Mouse (Mus musculus) kidney, postnatal 0 days (tissue): Measurements from ENCODE around the gene A130010J15Rik. TPM values are rescaled to one million over a fixed set of nuclear protein-coding genes. Genes with fewer than 3 reads are reported as not detected.
A peak's percentile ranks its signal among the peaks of the same experiment; 100 is the strongest.

Experiments used
- ATAC-seq: fragments of 200-750 bp; cut with Nextera tagmentation; replicated peaks from 2 replicates; pipeline ENCODE4 v1.8.0; 2017; ENCODE audit warnings: low read depth, moderate number of reproducible peaks, moderate TSS enrichment, moderate library complexity; ENCODE audit not compliant: low FRiP score
- DNase-seq: peaks from one replicate; pipeline ENCODE4 v3.0.0-alpha.2; 2016; ENCODE audit warnings: low spot score
- H3K27ac ChIP-seq: fragments of 300-500 bp; sonication (generic); 2 replicates; pipeline ENCODE4 v1.5.1; 2014; ENCODE audit warnings: mild to moderate bottlenecking
- H3K27me3 ChIP-seq: fragments of 300-500 bp; sonication (generic); 2 replicates; pipeline ENCODE4 v1.6.1; 2014; ENCODE audit warnings: low read length, mixed read lengths; ENCODE audit not compliant: insufficient read depth
- H3K36me3 ChIP-seq: fragments of 300-500 bp; sonication (generic); 2 replicates; pipeline ENCODE4 v1.6.1; 2014; ENCODE audit warnings: low read length, mixed read lengths; ENCODE audit not compliant: insufficient read depth
- H3K4me1 ChIP-seq: fragments of 300-500 bp; sonication (generic); replicated peaks from 2 replicates; pipeline ENCODE4 v1.6.1; 2014; ENCODE audit warnings: antibody characterized with exemption, low read length, mixed read lengths; ENCODE audit not compliant: insufficient read depth
- H3K4me2 ChIP-seq: fragments of 300-500 bp; sonication (generic); 2 replicates; pipeline ENCODE4 v1.6.1; 2014; ENCODE audit warnings: mild to moderate bottlenecking, low read length, moderate library complexity, mixed read lengths
- H3K4me3 ChIP-seq: fragments of 300-500 bp; sonication (generic); replicated peaks from 2 replicates; pipeline ENCODE4 v1.5.1; 2014; ENCODE audit warnings: low read depth, low read length
- H3K9ac ChIP-seq: fragments of 300-500 bp; sonication (generic); 2 replicates; pipeline ENCODE4 v1.6.1; 2014; ENCODE audit warnings: low read depth, low read length
- H3K9me3 ChIP-seq: fragments of 300-500 bp; sonication (generic); replicated peaks from 2 replicates; pipeline ENCODE4 v1.6.1; 2016; ENCODE audit warnings: low read length, inconsistent platforms, mixed read lengths
- CTCF ChIP-seq: IDR thresholded peaks from 2 replicates; pipeline ENCODE4 v1.5.1; 2016; ENCODE audit warnings: antibody characterized with exemption, low read depth, mild to moderate bottlenecking, moderate library complexity
- WGBS: fragments of 180-500 bp; shearing (Covaris S2); extraction: QIAGEN DNeasy Blood & Tissue Kit; methylation state at CpG from one replicate; pipeline ENCODE4 v1.1.7; 2014; 5-methylcytosine and 5-hydroxymethylcytosine counted together
- polyA plus RNA-seq: library from polyadenylated mRNA; unstranded; fragments of >200 nt; fragmentation: Nextera tagmentation; extraction: Ambion mirVana; gene quantifications from 2 replicates; pipeline ENCODE4 v1.2.1, GENCODE M21; 2015

A130010J15Rik gene
- polyA plus RNA-seq, 1 experiment from 2014 or later: 10.7 TPM

DNA sequence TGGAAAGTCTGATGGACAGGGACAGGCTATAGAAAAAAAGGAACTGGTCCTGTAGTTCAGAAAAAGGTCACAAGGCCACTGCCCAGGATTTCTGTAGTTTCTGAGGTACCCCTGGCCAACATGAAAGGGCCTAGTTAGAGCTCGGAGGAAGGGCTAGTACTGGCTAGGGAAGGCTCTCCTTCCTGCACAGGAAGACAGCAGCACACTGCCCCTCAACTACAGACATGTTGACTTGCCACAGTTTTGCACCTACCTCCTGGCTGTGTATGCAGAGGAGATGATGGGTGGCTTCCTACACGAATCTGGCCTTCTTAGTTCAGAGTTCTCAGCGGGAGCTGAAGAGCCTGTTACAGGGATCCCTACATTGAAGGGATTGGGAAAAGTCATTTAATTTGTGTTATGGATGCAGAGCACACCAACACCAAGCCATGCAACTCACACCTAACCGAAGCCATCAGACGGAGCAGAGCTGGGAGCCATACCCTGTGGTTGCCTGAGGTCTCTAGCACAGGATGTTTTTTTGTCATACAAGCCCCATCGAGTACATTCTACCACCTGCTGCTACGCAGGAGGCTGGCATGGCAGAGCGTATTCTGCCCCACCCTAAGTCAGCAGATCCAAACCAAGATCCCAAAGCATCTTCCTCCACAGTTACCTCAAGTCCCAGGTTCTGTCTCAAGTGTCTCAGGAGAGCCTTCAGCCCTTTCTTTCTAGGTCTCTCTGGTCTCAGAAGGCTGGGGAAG lies 33.0 kb downstream of the A130010J15Rik start:
- Histone ChIP-seq H3K9me3 (no peaks in the 10 kb centered on the region), H3K4me1 (no peaks in the 10 kb centered on the region), H3K4me2 (no peak overlapping the region), H3K36me3 (no peaks in the 10 kb centered on the region), H3K4me3 (no peak overlapping the region), H3K27ac (no peak overlapping the region), H3K9ac (no peak overlapping the region), H3K27me3 (no peaks in the 10 kb centered on the region)
- WGBS: 90% methylated on average over 8 of the region's 8 CpGs
- DNase-seq (no peak), ATAC-seq (no peak)
- TF ChIP-seq CTCF: no peak

DNA sequence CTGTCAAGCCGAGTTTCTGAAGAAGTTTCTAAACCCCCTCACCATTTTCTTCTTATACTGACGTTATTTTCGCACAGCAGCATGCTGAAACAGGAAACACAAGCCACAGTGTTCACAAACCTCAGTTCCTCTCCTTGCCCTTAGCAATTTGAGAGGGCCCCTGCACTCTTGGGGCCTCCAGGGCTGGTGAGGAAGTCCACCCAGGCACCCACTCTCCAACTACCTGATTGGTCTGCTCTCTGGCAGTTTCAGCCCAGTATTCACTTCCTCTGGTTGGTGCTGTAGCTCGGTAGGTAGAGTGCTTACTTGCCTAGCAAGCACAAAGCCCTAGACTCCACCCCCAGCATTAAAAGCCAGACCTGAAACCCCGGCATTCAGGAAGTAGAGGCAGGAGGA lies 33.5 kb downstream of the A130010J15Rik start, which contains the start of gene Traf3ip3:
Traf3ip3 (minus strand) TSS at position 321 of the 396 bp plus-strand sequence.
- Histone ChIP-seq H3K36me3 (no peaks in the 10 kb centered on the region), H3K27ac (no peak within 1 kb of the TSS), H3K27me3 (no peaks in the 10 kb centered on the region), H3K4me2 (no peak within 1 kb of the TSS), H3K4me1 (no peaks in the 10 kb centered on the region), H3K4me3 (no peak within 1 kb of the TSS), H3K9ac (no peak within 1 kb of the TSS), H3K9me3 (no peaks in the 10 kb centered on the region)
- ATAC-seq (no peak), DNase-seq (no peak)
- 53% methylated on average over 5 of the region's 5 CpGs for WGBS
- TF ChIP-seq CTCF: no peak

DNA sequence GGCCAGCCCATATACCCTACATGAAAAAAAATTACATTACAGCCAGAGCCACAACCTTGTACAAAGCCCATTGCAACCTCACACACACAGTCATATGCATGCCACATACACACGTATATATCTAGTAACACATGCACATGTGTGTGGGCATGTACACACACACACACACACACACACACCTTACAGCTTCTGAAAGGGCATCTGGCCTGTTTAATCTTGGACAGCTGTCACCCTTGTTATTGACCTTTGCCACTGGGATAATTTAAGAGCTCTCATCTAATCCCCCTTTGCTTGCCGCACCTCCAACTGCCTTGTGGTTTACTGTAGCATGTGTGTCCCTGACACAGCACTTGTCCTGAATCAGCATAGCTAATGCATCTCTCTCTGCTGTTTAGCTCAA lies 36.0 kb downstream of the A130010J15Rik start:
- Histone ChIP-seq H3K9ac (no peak overlapping the region), H3K4me3 (no peak overlapping the region), H3K4me2 (no peak overlapping the region), H3K27me3 (no peaks in the 10 kb centered on the region), H3K27ac (no peak overlapping the region), H3K9me3 (no peaks in the 10 kb centered on the region), H3K4me1 (no peaks in the 10 kb centered on the region), H3K36me3 (no peaks in the 10 kb centered on the region)
- DNase-seq (no peak), ATAC-seq (no peak)
- 66% methylated on average over 2 of the region's 2 CpGs for WGBS
- TF ChIP-seq CTCF: no peak

DNA sequence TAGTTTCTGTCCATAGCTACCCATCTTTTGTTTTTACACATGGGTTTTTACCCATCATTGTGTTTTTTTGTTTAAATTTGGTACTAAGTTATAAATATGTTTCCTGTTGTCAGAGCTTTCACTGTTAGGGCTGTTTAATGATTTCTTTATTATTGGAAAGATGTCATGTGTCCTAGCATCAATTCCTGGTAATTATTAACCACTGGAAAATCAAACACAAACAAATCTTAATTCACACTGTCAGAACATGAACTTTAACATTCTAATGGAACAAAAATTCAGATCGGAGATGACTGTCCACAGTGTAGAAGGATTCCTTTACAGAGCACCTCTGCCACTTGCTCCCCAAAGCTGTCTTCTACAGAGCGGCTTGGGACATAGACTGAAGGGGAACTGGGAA lies 37.6 kb downstream of the A130010J15Rik start:
- TF ChIP-seq CTCF: no peak
- no peak for DNase-seq
- Histone ChIP-seq H3K9me3 (no peaks in the 10 kb centered on the region), H3K9ac (no peak overlapping the region), H3K4me2 (no peak overlapping the region), H3K4me3 (no peak overlapping the region), H3K27ac (no peak overlapping the region), H3K36me3 (no peaks in the 10 kb centered on the region), H3K4me1 (no peaks in the 10 kb centered on the region), H3K27me3 (no peaks in the 10 kb centered on the region)
- ATAC-seq: no peak
- WGBS: 76% methylated on average over 2 of the region's 2 CpGs

DNA sequence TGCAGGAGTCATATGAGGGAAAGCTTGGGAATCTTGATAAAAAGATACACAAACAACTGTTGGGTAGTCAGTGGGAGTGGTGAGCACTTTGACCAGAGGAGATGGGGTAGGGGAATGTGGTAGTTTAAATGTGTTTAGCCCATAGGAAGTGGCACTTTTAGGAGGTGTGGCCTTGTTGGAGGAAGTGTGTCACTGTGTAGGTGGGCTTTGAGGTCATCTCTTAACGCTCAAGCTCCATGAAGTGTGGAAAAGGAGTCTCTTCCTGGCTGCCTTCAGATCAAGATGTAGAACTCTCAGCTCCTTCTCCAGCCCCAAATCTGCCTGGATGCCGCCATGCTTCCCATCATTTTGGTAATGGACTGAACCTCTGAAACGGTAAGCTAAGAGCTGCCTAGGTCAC lies 39.7 kb downstream of the A130010J15Rik start, which contains the start of gene Lamb3:
Lamb3 (plus strand) TSS at position 197 of the 400 bp plus-strand sequence.
- DNase-seq (no peak), ATAC-seq (no peak)
- TF ChIP-seq CTCF: no peak
- Histone ChIP-seq H3K27ac (no peak within 1 kb of the TSS), H3K4me2 (no peak within 1 kb of the TSS), H3K9ac (no peak within 1 kb of the TSS), H3K4me1 (no peaks in the 10 kb centered on the region), H3K36me3 (no peaks in the 10 kb centered on the region), H3K27me3 (no peaks in the 10 kb centered on the region), H3K9me3 (no peaks in the 10 kb centered on the region), H3K4me3 (no peak within 1 kb of the TSS)
- 79% methylated on average over 3 of the region's 3 CpGs for WGBS

DNA sequence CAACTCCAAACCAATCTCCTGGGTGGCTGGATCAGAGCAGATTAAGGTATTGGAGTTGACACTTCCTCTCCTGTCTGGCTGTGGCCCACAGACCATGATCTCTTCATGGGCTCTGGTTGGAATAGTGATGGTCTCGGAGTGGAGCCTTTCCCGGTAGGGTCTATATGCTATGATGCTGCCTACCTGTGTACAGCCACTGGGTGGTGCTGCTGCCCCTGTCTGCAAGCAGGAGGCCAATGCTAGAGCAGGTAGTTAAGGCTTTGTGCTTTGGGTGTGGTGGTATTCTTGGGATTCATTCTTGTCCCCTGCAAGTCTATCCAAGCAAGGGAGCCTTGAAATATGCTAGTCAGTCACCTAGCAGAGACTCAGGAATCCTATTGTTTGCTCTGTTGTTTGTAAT lies 40.3 kb downstream of the A130010J15Rik start:
- Histone ChIP-seq H3K4me3 (no peak overlapping the region), H3K27ac (no peak overlapping the region), H3K9ac (no peak overlapping the region), H3K9me3 (no peaks in the 10 kb centered on the region), H3K27me3 (no peaks in the 10 kb centered on the region), H3K4me1 (no peaks in the 10 kb centered on the region), H3K36me3 (no peaks in the 10 kb centered on the region), H3K4me2 (no peak overlapping the region)
- peak; percentile 87 for TF ChIP-seq CTCF
- peak; percentile 57; the same call in 1 of the 2 replicates for ATAC-seq
- 37% methylated on average over 2 of the region's 2 CpGs for WGBS
- peak; percentile 78 for DNase-seq

DNA sequence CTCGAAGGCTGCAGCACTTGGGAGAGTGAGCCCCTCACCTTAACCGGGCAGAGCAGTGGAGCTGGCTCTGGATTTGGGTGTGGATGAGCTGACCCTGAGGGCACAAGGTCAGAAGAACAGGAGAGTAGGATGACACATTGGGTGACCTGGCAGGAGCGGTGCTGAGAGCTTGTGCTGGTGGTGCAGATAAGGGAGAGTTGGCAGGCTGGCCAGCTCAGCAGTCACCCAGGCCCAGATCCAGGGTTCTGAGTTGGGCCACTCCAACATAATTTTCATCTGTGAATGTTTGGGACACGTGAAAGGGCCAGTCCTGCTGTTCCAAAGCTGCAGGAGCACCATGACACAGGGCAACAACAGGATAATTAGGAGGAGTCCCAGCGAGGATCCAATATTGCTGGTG lies 43.5 kb downstream of the A130010J15Rik start:
- DNase-seq: no peak
- H3K4me1 ChIP-seq: no peaks in the 10 kb centered on the region
- no peak overlapping the region for H3K27ac ChIP-seq
- WGBS: 75% methylated on average over 5 of the region's 5 CpGs
- H3K4me3 ChIP-seq: no peak overlapping the region
- no peaks in the 10 kb centered on the region for H3K9me3 ChIP-seq
- no peak overlapping the region for H3K4me2 ChIP-seq
- H3K36me3 ChIP-seq: no peaks in the 10 kb centered on the region
- ATAC-seq: no peak
- TF ChIP-seq CTCF: no peak
- H3K9ac ChIP-seq: no peak overlapping the region
- no peaks in the 10 kb centered on the region for H3K27me3 ChIP-seq
